In genomic region chr16:72470037-72470673, GRCm38 (mm10) we compare ENCODE assay signal across 22 mouse cellular contexts.
A peak's percentile ranks its signal among the peaks of the same experiment; 100 is the strongest.
DNase-seq lines count a peak whose midpoint lies in the region; ATAC-seq and TF ChIP-seq lines count a peak whose summit lies in the region.
"Had no signal": no experiment of that assay in that cellular context is flagged by ENCODE, and none has a peak within 500 bp of the region (broad histone marks: within the 10 kb centered on the region; RNA-seq: fewer than 3 reads in every experiment).

No protein-coding gene starts in this region.

- no peak overlapping the region for H3K9ac ChIP-seq in forebrain, embryonic 11.5 days (ENCODE audit: low read length)
- no peak overlapping the region for H3K9ac ChIP-seq in forebrain, embryonic 13.5 days
- no peak overlapping the region for H3K9ac ChIP-seq in midbrain, embryonic 13.5 days (replicated peaks)
- H3K9ac ChIP-seq in midbrain, postnatal 0 days (replicated peaks; ENCODE audit: low read length, poor library complexity, severe bottlenecking), result no peak overlapping the region
- H3K9ac ChIP-seq in intestine, embryonic 16.5 days (ENCODE audit: low read depth, low read length), result no peak overlapping the region
- H3K9ac ChIP-seq: limb, embryonic 13.5 days; liver, embryonic 13.5 days had no signal

- TF ChIP-seq CTCF in midbrain, postnatal 0 days (IDR thresholded peaks at IDR 0.05), result no peak

- WGBS in forebrain, embryonic 11.5 days, result 22% methylated on average over 2 of the region's 2 CpGs
- WGBS in forebrain, embryonic 13.5 days, result 13% methylated on average over 2 of the region's 2 CpGs
- 18% methylated on average over 2 of the region's 2 CpGs for WGBS in midbrain, embryonic 13.5 days
- WGBS in midbrain, postnatal 0 days, result 35% methylated on average over 2 of the region's 2 CpGs
- 36% methylated on average over 2 of the region's 2 CpGs for WGBS in intestine, embryonic 16.5 days

- H3K4me1 ChIP-seq in forebrain, embryonic 11.5 days (replicated peaks; ENCODE audit: control insufficient read depth, insufficient read depth, low read length), result peaks cover 2% of the 10 kb centered on the region; the same call in 1 of the 2 replicates
- peaks cover 8% of the 10 kb centered on the region for H3K4me1 ChIP-seq in forebrain, embryonic 13.5 days
- H3K4me1 ChIP-seq in midbrain, embryonic 13.5 days (replicated peaks), result peaks cover 18% of the 10 kb centered on the region
- H3K4me1 ChIP-seq in midbrain, postnatal 0 days (ENCODE audit: insufficient read depth, low read length), result no peaks in the 10 kb centered on the region
- 0 out of 2 replicates have a peak, but pooled peaks cover 3% of the 10 kb centered on the region for H3K4me1 ChIP-seq in intestine, embryonic 16.5 days (ENCODE audit: control insufficient read depth, insufficient read depth, low read length)
- H3K4me1 ChIP-seq: limb, embryonic 13.5 days; liver, embryonic 13.5 days had no signal

- no peak for DNase-seq in forebrain, embryonic 11.5 days (ENCODE audit: low spot score)
- DNase-seq in midbrain, postnatal 0 days (ENCODE audit: low spot score), result no peak
- peak; percentile 50 for DNase-seq in retina, embryonic 14.5 days (ENCODE audit: low spot score)
- no peak for DNase-seq in embryo, embryonic 10 days (ENCODE audit: low spot score)
- DNase-seq in cerebellum, adult 8-10 months, result no peak
- DNase-seq: adrenal gland, postnatal 14 days; cerebellum, adult 11 months; cerebellum, postnatal 36 days; heart, adult 11 months; heart, postnatal 4 days; kidney, adult 11 months; layer of hippocampus, postnatal 36 days; liver, embryonic 13.5 days; right cerebral cortex, adult 18-20 months; thymus, postnatal 14 days had no signal

- no peak overlapping the region for H3K27ac ChIP-seq in forebrain, embryonic 11.5 days (ENCODE audit: low read depth, low read length)
- no peak overlapping the region for H3K27ac ChIP-seq in forebrain, embryonic 13.5 days
- peak overlapping the region; percentile 72 for H3K27ac ChIP-seq in midbrain, embryonic 13.5 days
- H3K27ac ChIP-seq in midbrain, postnatal 0 days (ENCODE audit: low read depth, low read length), result no peak overlapping the region
- no peak overlapping the region for H3K27ac ChIP-seq in intestine, embryonic 16.5 days (ENCODE audit: low read length)
- H3K27ac ChIP-seq: kidney, postnatal 0 days; limb, embryonic 13.5 days; liver, embryonic 13.5 days had no signal

- H3K4me2 ChIP-seq in forebrain, embryonic 11.5 days (ENCODE audit: low read depth, low read length, severe bottlenecking), result no peak overlapping the region
- H3K4me2 ChIP-seq in forebrain, embryonic 13.5 days, result no peak overlapping the region
- H3K4me2 ChIP-seq in midbrain, embryonic 13.5 days (replicated peaks), result no peak overlapping the region
- H3K4me2 ChIP-seq in midbrain, postnatal 0 days (ENCODE audit: low read depth, low read length, poor library complexity, severe bottlenecking), result no peak overlapping the region
- H3K4me2 ChIP-seq in intestine, embryonic 16.5 days (ENCODE audit: low read depth, low read length), result no peak overlapping the region
- H3K4me2 ChIP-seq: limb, embryonic 13.5 days; liver, embryonic 13.5 days had no signal

- no peaks in the 10 kb centered on the region for H3K36me3 ChIP-seq in forebrain, embryonic 11.5 days (ENCODE audit: control insufficient read depth, insufficient read depth, low read length)
- no peaks in the 10 kb centered on the region for H3K36me3 ChIP-seq in forebrain, embryonic 13.5 days (ENCODE audit: poor library complexity, severe bottlenecking)
- H3K36me3 ChIP-seq in midbrain, embryonic 13.5 days, result no peaks in the 10 kb centered on the region
- no peaks in the 10 kb centered on the region for H3K36me3 ChIP-seq in midbrain, postnatal 0 days (ENCODE audit: insufficient read depth, low read length)
- no peaks in the 10 kb centered on the region for H3K36me3 ChIP-seq in intestine, embryonic 16.5 days (ENCODE audit: control insufficient read depth, insufficient read depth, low read length)
- H3K36me3 ChIP-seq: limb, embryonic 13.5 days; liver, embryonic 13.5 days had no signal

- H3K4me3 ChIP-seq in forebrain, embryonic 11.5 days (ENCODE audit: low read depth, low read length), result no peak overlapping the region
- H3K4me3 ChIP-seq in forebrain, embryonic 13.5 days, result no peak overlapping the region
- H3K4me3 ChIP-seq in midbrain, embryonic 13.5 days (replicated peaks), result no peak overlapping the region
- no peak overlapping the region for H3K4me3 ChIP-seq in midbrain, postnatal 0 days (ENCODE audit: low read depth, low read length)
- no peak overlapping the region for H3K4me3 ChIP-seq in intestine, embryonic 16.5 days (ENCODE audit: low read length)
- H3K4me3 ChIP-seq: limb, embryonic 13.5 days; liver, embryonic 13.5 days had no signal

- H3K27me3 ChIP-seq in forebrain, embryonic 11.5 days (ENCODE audit: control insufficient read depth, insufficient read depth, low read length), result no peaks in the 10 kb centered on the region
- no peaks in the 10 kb centered on the region for H3K27me3 ChIP-seq in forebrain, embryonic 13.5 days
- no peaks in the 10 kb centered on the region for H3K27me3 ChIP-seq in midbrain, embryonic 13.5 days
- H3K27me3 ChIP-seq in midbrain, postnatal 0 days (ENCODE audit: insufficient read depth, low read length), result no peaks in the 10 kb centered on the region
- no peaks in the 10 kb centered on the region for H3K27me3 ChIP-seq in intestine, embryonic 16.5 days (replicated peaks; ENCODE audit: control insufficient read depth, insufficient read depth, low read length)
- H3K27me3 ChIP-seq: limb, embryonic 13.5 days; liver, embryonic 13.5 days had no signal

- no peaks in the 10 kb centered on the region for H3K9me3 ChIP-seq in forebrain, embryonic 11.5 days (ENCODE audit: control insufficient read depth, low read length)
- no peaks in the 10 kb centered on the region for H3K9me3 ChIP-seq in forebrain, embryonic 13.5 days (replicated peaks)
- H3K9me3 ChIP-seq in midbrain, embryonic 13.5 days, result no peaks in the 10 kb centered on the region
- H3K9me3 ChIP-seq in midbrain, postnatal 0 days (ENCODE audit: low read length), result no peaks in the 10 kb centered on the region
- no peaks in the 10 kb centered on the region for H3K9me3 ChIP-seq in intestine, embryonic 16.5 days (ENCODE audit: control insufficient read depth, low read length)
- H3K9me3 ChIP-seq: limb, embryonic 13.5 days; liver, embryonic 13.5 days had no signal

- 0 out of 2 replicates have a peak, but pooled peaks have one; percentile 42 for ATAC-seq in forebrain, embryonic 11.5 days (replicated peaks; ENCODE audit: low FRiP score)
- no peak for ATAC-seq in forebrain, embryonic 13.5 days
- ATAC-seq in midbrain, embryonic 13.5 days, result peak; percentile 80
- ATAC-seq in midbrain, postnatal 0 days (ENCODE audit: low FRiP score), result no peak
- 0 out of 2 replicates have a peak, but pooled peaks have one; percentile 31 for ATAC-seq in intestine, embryonic 16.5 days
- ATAC-seq: CD4-positive, CD25-positive, alpha-beta regulatory T cell, adult 4 months; lung, postnatal 0 days had no signal

Comparison
In these comparisons a context has a peak if more than half of its experiments do, and no peak if none do; other contexts are left out.
1. ATAC-seq: peak in forebrain, embryonic 11.5 days (single experiment), midbrain, embryonic 13.5 days (single experiment) and intestine, embryonic 16.5 days (single experiment); none in forebrain, embryonic 13.5 days (single experiment) and midbrain, postnatal 0 days (single experiment).